Mouse (Mus musculus) lung, adult 2 months (tissue): ENCODE data around the gene Plppr3. TPM values are rescaled to one million over a fixed set of nuclear protein-coding genes. Genes with fewer than 3 reads are reported as not detected.

Source experiments
- DNase-seq: peaks from one replicate; pipeline ENCODE4 v3.0.0; 2022
- H3K4me1 ChIP-seq: fragments of 200-500 bp; 2 replicates; pipeline ENCODE4 v1.6.1; 2011; ENCODE audit warnings: low read length; ENCODE audit not compliant: control insufficient read depth, insufficient read depth
- H3K4me3 ChIP-seq: fragments of 200-500 bp; replicated peaks from 2 replicates; pipeline ENCODE3; 2011; ENCODE audit warnings: low read depth, mild to moderate bottlenecking, control low read depth, low read length; ENCODE audit errors: extremely low read depth
- CTCF ChIP-seq: fragments of 200-500 bp; IDR thresholded peaks from 2 replicates; pipeline ENCODE4 v1.5.1; 2011; ENCODE audit warnings: mild to moderate bottlenecking, low read length, control low read depth; ENCODE audit not compliant: insufficient read depth
- POLR2A ChIP-seq: fragments of 200-500 bp; IDR thresholded peaks from 2 replicates; pipeline ENCODE4 v1.6.1; 2011; ENCODE audit warnings: low read depth, mild to moderate bottlenecking, control low read depth, low read length, borderline replicate concordance; ENCODE audit errors: extremely low read depth
- WGBS: fragments of 180-500 bp; shearing (Covaris S2); methylation state at CpG from one replicate; pipeline ENCODE4 v1.1.7; 2018; 5-methylcytosine and 5-hydroxymethylcytosine counted together
- polyA plus RNA-seq: library from polyadenylated mRNA; depleted of rRNA; stranded (reverse); fragments of >200 nt; gene quantifications from 2 replicates; pipeline ENCODE4 v1.2.3, GENCODE M21; 2012; rRNA removed

The Plppr3 gene
- polyA plus RNA-seq, 1 experiment: 8.9 TPM

GRCm38 (mm10) chr10:79811736-79812637 is 62.4 kb downstream of the Plppr3 start:
- Histone ChIP-seq H3K4me3 (no peak overlapping the region), H3K4me1 (0 out of 2 replicates have a peak, but pooled peaks cover 5% of the 10 kb centered on the region)
- TF ChIP-seq CTCF: peak; percentile 96
- no peak for TF ChIP-seq POLR2A
- WGBS: 32% methylated on average over 15 of the region's 15 CpGs
- DNase-seq: peak; percentile 89

Other genes starting within 250 kb of the Plppr3 start
- 2.4 and 2.7 TPM in 2 replicates for gene Shc2, start 236.7 kb downstream of the Plppr3 start, polyA plus RNA-seq
- gene Odf3l2, start 228.9 kb downstream of the Plppr3 start, polyA plus RNA-seq: not detected in 2 replicates
- gene Madcam1, start 210.1 kb downstream of the Plppr3 start, polyA plus RNA-seq: 0.13 TPM in 1 of 2 replicates, not detected in the other
- gene Tpgs1, start 205.3 kb downstream of the Plppr3 start, polyA plus RNA-seq: 70.4 and 84.7 TPM in 2 replicates
- gene Cdc34, start 192.4 kb downstream of the Plppr3 start, polyA plus RNA-seq: 112 and 121 TPM in 2 replicates
- gene Gzmm, start 185.6 kb downstream of the Plppr3 start, polyA plus RNA-seq: 1.5 and 1.6 TPM in 2 replicates
- gene Bsg, start 170.1 kb downstream of the Plppr3 start, polyA plus RNA-seq: 684 and 692 TPM in 2 replicates
- 3.0 and 3.9 TPM in 2 replicates for gene Hcn2, start 158.0 kb downstream of the Plppr3 start, polyA plus RNA-seq
- gene Polrmt, start 128.1 kb downstream of the Plppr3 start, polyA plus RNA-seq: 42.0 and 46.2 TPM in 2 replicates
- gene Fgf22, start 119.6 kb downstream of the Plppr3 start, polyA plus RNA-seq: 0.10 and 1.0 TPM in 2 replicates
- 103 and 134 TPM in 2 replicates for gene Rnf126, start 107.7 kb downstream of the Plppr3 start, polyA plus RNA-seq
- 65.8 and 72.7 TPM in 2 replicates for gene Fstl3, start 97.4 kb downstream of the Plppr3 start, polyA plus RNA-seq
- gene Prss57, start 83.7 kb downstream of the Plppr3 start, polyA plus RNA-seq: 0.20 TPM in 1 of 2 replicates, not detected in the other
- 34.2 and 38.5 TPM in 2 replicates for gene Palm, start 81.1 kb downstream of the Plppr3 start, polyA plus RNA-seq
- gene Misp, start 53.6 kb downstream of the Plppr3 start, polyA plus RNA-seq: 4.0 and 4.8 TPM in 2 replicates
- gene Ptbp1, start 20.2 kb downstream of the Plppr3 start, polyA plus RNA-seq: 224 and 265 TPM in 2 replicates
- gene Prtn3, start 158 bp downstream of the Plppr3 start, polyA plus RNA-seq: 3.6 and 5.0 TPM in 2 replicates
- 0.11 and 0.85 TPM in 2 replicates for gene Elane, start 11.6 kb upstream of the Plppr3 start, polyA plus RNA-seq
- 297 and 1,797 TPM in 2 replicates for gene Cfd, start 16.2 kb upstream of the Plppr3 start, polyA plus RNA-seq
- gene Med16, start 34.3 kb upstream of the Plppr3 start, polyA plus RNA-seq: 76.2 and 79.1 TPM in 2 replicates
- not detected in 2 replicates for gene Gm26602, start 36.2 kb upstream of the Plppr3 start, polyA plus RNA-seq
- 20.9 and 24.4 TPM in 2 replicates for gene Kiss1r, start 42.3 kb upstream of the Plppr3 start, polyA plus RNA-seq
- 129 and 162 TPM in 2 replicates for gene R3hdm4, start 46.6 kb upstream of the Plppr3 start, polyA plus RNA-seq
- 7.8 and 8.6 TPM in 2 replicates for gene Arid3a, start 52.4 kb upstream of the Plppr3 start, polyA plus RNA-seq
- 33.5 and 35.5 TPM in 2 replicates for gene Wdr18, start 85.5 kb upstream of the Plppr3 start, polyA plus RNA-seq
- gene Grin3b, start 96.1 kb upstream of the Plppr3 start, polyA plus RNA-seq: 0.33 TPM in 1 of 2 replicates, not detected in the other
- 294 and 318 TPM in 2 replicates for gene Tmem259, start 109.7 kb upstream of the Plppr3 start, polyA plus RNA-seq
- gene Cnn2, start 114.0 kb upstream of the Plppr3 start, polyA plus RNA-seq: 387 and 395 TPM in 2 replicates
- 31.4 and 38.2 TPM in 2 replicates for gene Abca7, start 121.9 kb upstream of the Plppr3 start, polyA plus RNA-seq
- gene Arhgap45, start 142.0 kb upstream of the Plppr3 start, polyA plus RNA-seq: 102 and 103 TPM in 2 replicates
- 199 and 208 TPM in 2 replicates for gene Polr2e, start 165.2 kb upstream of the Plppr3 start, polyA plus RNA-seq
- gene Gpx4, start 172.5 kb upstream of the Plppr3 start, polyA plus RNA-seq: 581 and 623 TPM in 2 replicates
- gene Sbno2, start 230.9 kb upstream of the Plppr3 start, polyA plus RNA-seq: 83.7 and 85.8 TPM in 2 replicates
- gene Stk11, start 241.2 kb upstream of the Plppr3 start, polyA plus RNA-seq: 161 and 168 TPM in 2 replicates